Mouse (Mus musculus) limb, embryonic 12.5 days (tissue): ENCODE data around the gene Sprr2a3. TPM values are rescaled to one million over a fixed set of nuclear protein-coding genes. Genes with fewer than 3 reads are reported as not detected.
"Not testable (repeated sequence)": the region's sequence is repeated elsewhere in the genome, so short reads cannot be mapped to it uniquely, and the experiment has no call there.

ENCODE experiments used
- ATAC-seq: fragments of 200-750 bp; cut with Nextera tagmentation; 2 replicates; pipeline ENCODE4 v1.8.0; 2017; ENCODE audit warnings: low read depth, moderate TSS enrichment; ENCODE audit not compliant: insufficient number of reproducible peaks, insufficient read depth, low FRiP score, low TSS enrichment
- H3K27ac ChIP-seq: fragments of 300-500 bp; sonication (generic); 2 replicates; pipeline ENCODE4 v1.5.1; 2016; ENCODE audit warnings: mild to moderate bottlenecking, moderate library complexity
- H3K27me3 ChIP-seq: fragments of 300-500 bp; sonication (generic); 2 replicates; pipeline ENCODE4 v1.6.1; 2016; ENCODE audit warnings: mild to moderate bottlenecking, moderate library complexity
- H3K36me3 ChIP-seq: fragments of 300-500 bp; sonication (generic); 2 replicates; pipeline ENCODE4 v1.6.1; 2016; ENCODE audit warnings: mild to moderate bottlenecking, moderate library complexity
- H3K4me1 ChIP-seq: fragments of 300-500 bp; sonication (generic); replicated peaks from 2 replicates; pipeline ENCODE4 v1.6.1; 2016
- H3K4me2 ChIP-seq: fragments of 300-500 bp; sonication (generic); 2 replicates; pipeline ENCODE4 v1.6.1; 2016; ENCODE audit warnings: mild to moderate bottlenecking, moderate library complexity
- H3K4me3 ChIP-seq: fragments of 300-500 bp; sonication (generic); replicated peaks from 2 replicates; pipeline ENCODE4 v1.5.1; 2016; ENCODE audit warnings: mild to moderate bottlenecking
- H3K9ac ChIP-seq: fragments of 300-500 bp; sonication (generic); replicated peaks from 2 replicates; pipeline ENCODE4 v1.6.1; 2016; ENCODE audit warnings: mild to moderate bottlenecking, moderate library complexity
- H3K9me3 ChIP-seq: fragments of 300-500 bp; sonication (generic); 2 replicates; pipeline ENCODE4 v1.6.1; 2016; ENCODE audit warnings: mild to moderate bottlenecking, moderate library complexity
- WGBS: fragments of 180-500 bp; shearing (Covaris S2); methylation state at CpG from one replicate; pipeline ENCODE4 v1.1.7; 2016; 5-methylcytosine and 5-hydroxymethylcytosine counted together
- polyA plus RNA-seq: library from polyadenylated mRNA; unstranded; fragments of >200 nt; fragmentation: Nextera tagmentation; extraction: Ambion mirVana; gene quantifications from 2 replicates; pipeline ENCODE4 v1.2.1, GENCODE M21; 2016

The Sprr2a3 gene
- polyA plus RNA-seq, 1 experiment from 2014 or later: not detected

GRCm38 (mm10) chr3:92273504-92273903 lies 11.7 kb upstream of the Sprr2a3 start:
- not testable (repeated sequence) for H3K27ac ChIP-seq, H3K36me3 ChIP-seq, H3K4me1 ChIP-seq, H3K9ac ChIP-seq, H3K9me3 ChIP-seq, H3K4me3 ChIP-seq, H3K27me3 ChIP-seq, H3K4me2 ChIP-seq
- ATAC-seq: peak; percentile 34

- H3K4me1 ChIP-seq, H3K9ac ChIP-seq, H3K4me2 ChIP-seq, H3K36me3 ChIP-seq, H3K4me3 ChIP-seq, H3K27ac ChIP-seq, H3K27me3 ChIP-seq, ATAC-seq, H3K9me3 ChIP-seq: not testable (repeated sequence)
- whole genome bisulfite sequencing: no CpG with 5 or more reads among the region's 1 CpGs
These were observed 11.2 kb upstream of the Sprr2a3 start for GRCm38 (mm10) chr3:92274018-92274417.

GRCm38 (mm10) chr3:92279663-92280062 lies 5.6 kb upstream of the Sprr2a3 start:
- not testable (repeated sequence) for H3K27me3 ChIP-seq, H3K36me3 ChIP-seq, H3K4me2 ChIP-seq, H3K4me3 ChIP-seq, H3K27ac ChIP-seq, ATAC-seq, H3K9me3 ChIP-seq, H3K9ac ChIP-seq, H3K4me1 ChIP-seq

GRCm38 (mm10) chr3:92280963-92281606 lies 4.1 kb upstream of the Sprr2a3 start:
- ATAC-seq, H3K4me1 ChIP-seq, H3K27me3 ChIP-seq, H3K4me3 ChIP-seq, H3K9ac ChIP-seq, H3K36me3 ChIP-seq, H3K4me2 ChIP-seq, H3K9me3 ChIP-seq, H3K27ac ChIP-seq: not testable (repeated sequence)
- 76% methylated on average over 5 of the region's 12 CpGs for WGBS

GRCm38 (mm10) chr3:92288489-92288888 lies 3.3 kb downstream of the Sprr2a3 start:
- H3K4me1 ChIP-seq, H3K4me3 ChIP-seq, H3K27me3 ChIP-seq, H3K36me3 ChIP-seq, H3K9me3 ChIP-seq, H3K4me2 ChIP-seq, ATAC-seq, H3K27ac ChIP-seq, H3K9ac ChIP-seq: not testable (repeated sequence)
- WGBS: 83% methylated on average over 6 of the region's 6 CpGs

- ATAC-seq: no peak
- Histone ChIP-seq H3K27me3 (no peaks in the 10 kb centered on the region), H3K4me3 (no peak overlapping the region), H3K4me2 (no peak overlapping the region), H3K36me3 (no peaks in the 10 kb centered on the region), H3K27ac (no peak overlapping the region), H3K4me1 (no peaks in the 10 kb centered on the region), H3K9ac (no peak overlapping the region), H3K9me3 (no peaks in the 10 kb centered on the region)
- 77% methylated on average over 1 of the region's 1 CpGs for WGBS
These were observed 22.2 kb downstream of the Sprr2a3 start for GRCm38 (mm10) chr3:92307406-92307805.

GRCm38 (mm10) chr3:92316320-92316719 lies 31.1 kb downstream of the Sprr2a3 start, which contains the start of gene Sprr2b:
Gene Sprr2b (plus strand): TSS chr3:92316620.
- ATAC-seq: no peak
- Histone ChIP-seq H3K4me2 (no peak within 1 kb of the TSS), H3K9ac (no peak within 1 kb of the TSS), H3K4me3 (no peak within 1 kb of the TSS), H3K9me3 (no peaks in the 10 kb centered on the region), H3K27me3 (no peaks in the 10 kb centered on the region), H3K27ac (no peak within 1 kb of the TSS), H3K4me1 (no peaks in the 10 kb centered on the region), H3K36me3 (no peaks in the 10 kb centered on the region)
- WGBS: 85% methylated on average over 2 of the region's 2 CpGs

- no peak overlapping the region for H3K4me3 ChIP-seq
- 76% methylated on average over 2 of the region's 2 CpGs for WGBS
- no peak for ATAC-seq
- no peak overlapping the region for H3K4me2 ChIP-seq
- no peaks in the 10 kb centered on the region for H3K9me3 ChIP-seq
- no peaks in the 10 kb centered on the region for H3K4me1 ChIP-seq
- H3K36me3 ChIP-seq: no peaks in the 10 kb centered on the region
- no peak overlapping the region for H3K27ac ChIP-seq
- no peak overlapping the region for H3K9ac ChIP-seq
- H3K27me3 ChIP-seq: no peaks in the 10 kb centered on the region
These were observed 32.2 kb downstream of the Sprr2a3 start for GRCm38 (mm10) chr3:92317384-92317783.

- H3K9ac ChIP-seq: no peak overlapping the region
- H3K9me3 ChIP-seq: no peaks in the 10 kb centered on the region
- ATAC-seq: no peak
- H3K27ac ChIP-seq: no peak overlapping the region
- no peaks in the 10 kb centered on the region for H3K36me3 ChIP-seq
- H3K27me3 ChIP-seq: no peaks in the 10 kb centered on the region
- H3K4me3 ChIP-seq: no peak overlapping the region
- 67% methylated on average over 1 of the region's 1 CpGs for WGBS
- H3K4me1 ChIP-seq: no peaks in the 10 kb centered on the region
- H3K4me2 ChIP-seq: no peak overlapping the region
These were observed 51.1 kb downstream of the Sprr2a3 start for GRCm38 (mm10) chr3:92336278-92336677.

GRCm38 (mm10) chr3:92338840-92339239 lies 53.6 kb downstream of the Sprr2a3 start, which contains the start of gene Sprr2d:
Gene Sprr2d (plus strand): TSS chr3:92339140.
- no peaks in the 10 kb centered on the region for H3K27me3 ChIP-seq
- ATAC-seq: no peak
- no peak within 1 kb of the TSS for H3K27ac ChIP-seq
- H3K4me1 ChIP-seq: no peaks in the 10 kb centered on the region
- H3K9ac ChIP-seq: no peak within 1 kb of the TSS
- H3K4me2 ChIP-seq: no peak within 1 kb of the TSS
- 87% methylated on average over 5 of the region's 5 CpGs for WGBS
- no peak within 1 kb of the TSS for H3K4me3 ChIP-seq
- H3K36me3 ChIP-seq: no peaks in the 10 kb centered on the region
- H3K9me3 ChIP-seq: no peaks in the 10 kb centered on the region
